Mouse (Mus musculus) midbrain, embryonic 15.5 days (tissue): ENCODE results near the gene Gm16181. TPM values are rescaled to one million over a fixed set of nuclear protein-coding genes. Genes with fewer than 3 reads are reported as not detected.

Experiments used
- ATAC-seq: fragments of 200-750 bp; cut with Nextera tagmentation; replicated peaks from 2 replicates; pipeline ENCODE4 v1.8.0; 2017; ENCODE audit warnings: moderate TSS enrichment
- H3K27ac ChIP-seq: fragments of 300-500 bp; sonication (generic); 2 replicates; pipeline ENCODE4 v1.5.1; 2015; ENCODE audit warnings: mild to moderate bottlenecking, inconsistent platforms
- H3K27me3 ChIP-seq: fragments of 300-500 bp; sonication (generic); replicated peaks from 2 replicates; pipeline ENCODE4 v1.6.1; 2015; ENCODE audit warnings: inconsistent platforms
- H3K36me3 ChIP-seq: fragments of 300-500 bp; sonication (generic); replicated peaks from 2 replicates; pipeline ENCODE4 v1.6.1; 2015; ENCODE audit warnings: inconsistent platforms
- H3K4me1 ChIP-seq: fragments of 300-500 bp; sonication (generic); 2 replicates; pipeline ENCODE4 v1.6.1; 2015; ENCODE audit warnings: inconsistent platforms
- H3K4me2 ChIP-seq: fragments of 300-500 bp; sonication (generic); 2 replicates; pipeline ENCODE4 v1.6.1; 2015; ENCODE audit warnings: inconsistent platforms, mild to moderate bottlenecking, moderate library complexity
- H3K4me3 ChIP-seq: fragments of 300-500 bp; sonication (generic); 2 replicates; pipeline ENCODE4 v1.5.1; 2015; ENCODE audit warnings: mild to moderate bottlenecking, inconsistent platforms
- H3K9ac ChIP-seq: fragments of 300-500 bp; sonication (generic); 2 replicates; pipeline ENCODE4 v1.6.1; 2015; ENCODE audit warnings: mild to moderate bottlenecking, inconsistent platforms
- H3K9me3 ChIP-seq: fragments of 300-500 bp; sonication (generic); 2 replicates; pipeline ENCODE4 v1.6.1; 2016; ENCODE audit warnings: inconsistent platforms
- WGBS: fragments of 180-500 bp; shearing (Covaris S2); methylation state at CpG from one replicate; pipeline ENCODE4 v1.1.7; 2015; ENCODE audit warnings: mixed read lengths; 5-methylcytosine and 5-hydroxymethylcytosine counted together
- polyA plus RNA-seq: library from polyadenylated mRNA; unstranded; fragments of >200 nt; fragmentation: Nextera tagmentation; extraction: Ambion mirVana; gene quantifications from 2 replicates; pipeline ENCODE4 v1.2.1, GENCODE M21; 2015

The Gm16181 gene
- polyA plus RNA-seq, 1 experiment from 2014 or later, result 1.6 TPM

DNA sequence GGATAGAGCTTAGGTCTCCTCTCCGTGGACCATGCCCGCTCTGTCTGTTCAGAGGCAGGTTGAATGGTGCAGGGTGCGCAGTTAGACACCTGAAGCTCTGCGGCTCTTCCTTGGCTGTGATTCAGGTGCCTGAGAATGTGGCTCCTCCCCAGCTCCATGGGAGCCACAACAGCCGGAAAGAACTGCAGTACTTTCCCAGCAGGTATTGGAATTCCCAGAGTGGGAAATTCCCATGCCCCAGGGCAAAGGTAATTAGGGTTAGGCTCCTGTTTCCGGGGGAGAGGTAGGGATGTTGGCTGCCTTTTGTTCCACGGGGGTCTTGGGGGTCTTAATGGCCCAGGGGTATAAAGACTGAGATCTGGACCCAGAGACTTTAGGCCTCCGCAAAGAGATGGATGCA lies 21.7 kb upstream of the Gm16181 start:
- Histone ChIP-seq H3K9ac (no peak overlapping the region), H3K27ac (no peak overlapping the region), H3K36me3 (no peaks in the 10 kb centered on the region), H3K4me3 (no peak overlapping the region), H3K27me3 (peaks cover 36% of the 10 kb centered on the region), H3K4me2 (no peak overlapping the region), H3K9me3 (no peaks in the 10 kb centered on the region), H3K4me1 (peaks cover 11% of the 10 kb centered on the region)
- WGBS, result 32% methylated on average over 8 of the region's 8 CpGs
- no peak for ATAC-seq

DNA sequence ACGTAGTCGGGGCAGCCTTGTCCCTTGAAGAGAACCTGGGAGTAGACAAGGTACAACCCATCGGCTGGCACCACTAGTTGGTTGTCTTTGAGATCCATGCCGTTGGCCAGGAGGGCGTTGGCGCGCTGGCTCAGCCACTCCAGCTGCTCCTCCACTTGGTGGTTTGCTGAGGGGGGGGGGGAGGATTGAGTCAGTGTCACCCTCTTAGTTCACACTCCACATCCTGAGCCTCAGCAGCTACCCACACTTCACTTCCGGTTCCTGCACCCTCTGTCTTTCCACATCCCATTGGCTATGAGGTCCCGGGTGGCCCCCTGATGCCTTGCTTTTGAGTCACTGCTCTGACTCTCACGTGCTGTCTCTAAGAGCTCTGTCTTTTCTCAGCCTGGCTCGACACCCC lies 20.2 kb upstream of the Gm16181 start:
- Histone ChIP-seq H3K9ac (no peak overlapping the region), H3K4me3 (no peak overlapping the region), H3K9me3 (no peaks in the 10 kb centered on the region), H3K4me2 (no peak overlapping the region), H3K36me3 (no peaks in the 10 kb centered on the region), H3K27ac (no peak overlapping the region), H3K4me1 (peaks cover 8% of the 10 kb centered on the region), H3K27me3 (peaks cover 23% of the 10 kb centered on the region)
- 87% methylated on average over 11 of the region's 11 CpGs for WGBS
- no peak for ATAC-seq

DNA sequence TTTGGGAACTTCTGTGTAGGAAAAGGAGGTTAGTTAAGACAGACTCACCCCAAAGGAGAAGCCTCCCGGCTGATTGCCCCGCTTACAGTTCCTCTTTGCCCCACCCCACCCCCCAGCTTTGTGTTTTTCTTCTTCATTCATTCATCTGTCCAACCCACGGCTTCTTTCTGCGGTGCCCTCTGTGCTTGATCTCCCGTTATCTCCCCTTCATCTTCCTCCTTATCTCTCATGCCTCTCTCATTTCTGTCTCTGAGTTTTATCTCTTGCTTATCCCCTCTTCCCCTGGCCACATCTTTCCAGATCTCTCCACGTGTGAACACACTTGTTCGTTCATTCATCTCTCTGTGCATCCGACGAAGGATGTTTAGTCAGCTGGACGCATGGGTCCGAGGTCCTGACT lies 19.5 kb upstream of the Gm16181 start:
- peaks cover 1% of the 10 kb centered on the region; the same call in 1 of the 2 replicates for H3K4me1 ChIP-seq
- no peak overlapping the region for H3K4me3 ChIP-seq
- no peak overlapping the region for H3K27ac ChIP-seq
- peaks cover 15% of the 10 kb centered on the region for H3K27me3 ChIP-seq
- 81% methylated on average over 11 of the region's 11 CpGs for WGBS
- no peak overlapping the region for H3K9ac ChIP-seq
- no peak for ATAC-seq
- H3K9me3 ChIP-seq, result no peaks in the 10 kb centered on the region
- no peak overlapping the region for H3K4me2 ChIP-seq
- H3K36me3 ChIP-seq, result no peaks in the 10 kb centered on the region

DNA sequence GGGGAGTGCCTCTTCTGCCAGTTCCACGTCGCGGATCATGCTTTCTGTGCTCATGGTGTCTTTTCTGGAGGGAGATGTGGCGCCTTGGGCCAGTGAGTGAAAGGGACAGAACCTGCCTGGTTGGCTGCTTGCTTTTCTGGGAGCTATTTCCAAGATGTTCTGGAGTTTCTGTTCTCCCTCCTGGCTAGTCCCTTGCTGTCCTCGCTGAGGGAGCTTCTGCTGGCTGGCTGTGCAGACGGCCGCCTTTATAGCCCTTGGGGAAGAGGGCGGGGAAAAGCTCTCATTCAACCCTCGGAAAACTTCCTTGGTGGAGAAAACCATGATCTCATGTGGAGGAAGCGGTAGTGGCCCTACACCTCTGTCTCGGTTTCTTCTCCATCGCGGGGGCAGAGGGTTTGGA lies 18.8 kb upstream of the Gm16181 start, which contains the start of gene Tnf:
TSS of gene Tnf (minus strand) at position 221 of the 400 bp plus-strand sequence.
- 54% methylated on average over 13 of the region's 13 CpGs for WGBS
- H3K4me3 ChIP-seq, result no peak within 1 kb of the TSS
- no peak within 1 kb of the TSS for H3K9ac ChIP-seq
- no peak within 1 kb of the TSS for H3K4me2 ChIP-seq
- H3K36me3 ChIP-seq, result no peaks in the 10 kb centered on the region
- ATAC-seq, result no peak
- H3K9me3 ChIP-seq, result no peaks in the 10 kb centered on the region
- peaks cover 9% of the 10 kb centered on the region for H3K27me3 ChIP-seq
- H3K4me1 ChIP-seq, result no peaks in the 10 kb centered on the region
- H3K27ac ChIP-seq, result no peak within 1 kb of the TSS

DNA sequence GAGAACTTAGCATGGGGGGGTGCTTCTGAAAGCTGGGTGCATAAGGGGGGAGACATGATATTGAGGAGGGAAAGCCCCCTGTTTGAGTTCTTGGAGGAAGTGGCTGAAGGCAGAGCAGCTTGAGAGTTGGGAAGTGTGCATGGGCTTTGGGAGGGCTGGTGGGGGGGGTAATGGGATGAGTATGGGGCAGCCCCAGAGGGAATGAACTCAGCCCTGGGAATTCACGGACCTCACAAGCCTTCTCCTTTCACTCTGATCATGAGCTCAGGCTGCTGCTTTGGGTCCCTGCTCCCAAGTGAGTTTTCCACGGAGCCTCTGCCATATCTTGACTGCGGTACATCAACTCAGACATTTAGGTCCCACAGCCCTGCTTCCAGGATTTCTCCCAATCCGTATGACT lies 18.2 kb upstream of the Gm16181 start:
- H3K4me2 ChIP-seq, result no peak overlapping the region
- peaks cover 4% of the 10 kb centered on the region; the same call in 1 of the 2 replicates for H3K27me3 ChIP-seq
- no peaks in the 10 kb centered on the region for H3K4me1 ChIP-seq
- no peak for ATAC-seq
- no peak overlapping the region for H3K27ac ChIP-seq
- WGBS, result 80% methylated on average over 4 of the region's 4 CpGs
- H3K9ac ChIP-seq, result no peak overlapping the region
- no peaks in the 10 kb centered on the region for H3K36me3 ChIP-seq
- H3K4me3 ChIP-seq, result no peak overlapping the region
- H3K9me3 ChIP-seq, result no peaks in the 10 kb centered on the region

DNA sequence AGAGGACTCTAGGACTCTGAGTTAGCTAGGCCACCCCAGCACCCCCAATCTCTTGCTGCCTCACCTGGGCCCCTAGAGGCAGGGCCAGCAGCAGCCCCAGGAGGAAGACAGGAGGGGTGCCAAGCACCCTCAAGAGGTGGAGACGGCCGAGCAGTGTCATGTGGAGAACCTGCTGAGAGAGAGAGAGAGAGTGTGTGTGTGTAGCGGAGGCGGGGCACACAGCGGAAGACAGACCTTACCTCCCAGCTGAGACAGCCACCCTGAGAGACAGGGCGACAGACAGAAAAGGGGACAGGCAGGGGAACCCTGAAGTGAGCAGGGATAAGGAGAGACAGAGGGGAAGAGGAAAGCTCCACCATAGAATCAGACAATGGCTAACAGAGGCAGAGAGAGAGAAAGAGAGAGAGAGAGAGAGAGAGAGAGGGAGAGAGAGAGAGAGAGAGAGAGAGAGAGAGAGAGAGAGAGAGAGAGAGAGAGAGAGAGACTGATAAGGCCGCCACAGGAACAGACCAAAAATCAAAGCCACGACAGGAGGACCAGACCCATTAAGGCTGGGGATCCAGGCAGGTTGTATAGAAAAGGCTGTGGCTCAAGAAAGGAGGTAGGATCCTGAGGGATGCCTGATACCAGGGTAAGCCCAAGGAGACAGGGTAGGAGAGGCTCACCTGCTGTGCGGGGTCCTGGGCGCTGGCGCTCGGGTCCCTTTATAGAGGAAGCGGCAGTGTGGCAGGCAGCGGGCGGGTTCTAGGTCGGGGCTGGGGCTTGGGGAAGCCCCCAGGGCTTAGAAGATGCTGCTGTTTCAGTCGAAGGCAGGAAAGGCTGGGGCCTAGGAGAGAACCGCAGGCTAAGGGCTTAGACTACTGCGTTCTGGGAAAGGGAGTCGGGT lies 15.9 kb upstream of the Gm16181 start, which contains the start of gene Lta:
TSS of gene Lta (minus strand) at position 858 of the 886 bp plus-strand sequence.
- Histone ChIP-seq H3K27me3 (peaks cover 4% of the 10 kb centered on the region; the same call in 1 of the 2 replicates), H3K9me3 (no peaks in the 10 kb centered on the region), H3K4me2 (no peak within 1 kb of the TSS), H3K4me3 (no peak within 1 kb of the TSS), H3K9ac (no peak within 1 kb of the TSS), H3K4me1 (no peaks in the 10 kb centered on the region), H3K27ac (no peak within 1 kb of the TSS), H3K36me3 (no peaks in the 10 kb centered on the region)
- 31% methylated on average over 20 of the region's 20 CpGs for WGBS
- no peak for ATAC-seq

DNA sequence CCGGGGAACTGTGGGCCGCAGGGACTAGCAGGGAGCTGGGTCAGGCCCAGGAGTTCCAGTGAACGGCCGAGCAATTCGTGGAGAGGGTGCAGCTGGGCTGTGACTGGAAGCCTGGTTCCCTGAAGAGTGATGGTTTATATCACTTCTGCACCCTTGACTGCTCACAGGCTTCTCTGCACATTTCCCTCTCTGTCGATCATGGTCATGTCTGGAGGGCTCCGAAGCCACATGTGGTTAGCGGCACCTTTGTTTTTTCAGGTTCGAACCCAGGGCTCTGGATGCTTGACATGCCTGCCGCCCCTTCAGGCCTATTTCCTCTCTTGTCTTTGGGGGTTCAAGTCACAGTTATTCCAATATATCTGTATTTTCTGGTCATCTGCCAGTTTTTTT lies 15.3 kb upstream of the Gm16181 start:
- H3K4me2 ChIP-seq, result no peak overlapping the region
- H3K9me3 ChIP-seq, result no peaks in the 10 kb centered on the region
- no peaks in the 10 kb centered on the region for H3K36me3 ChIP-seq
- WGBS, result 58% methylated on average over 10 of the region's 10 CpGs
- no peak overlapping the region for H3K9ac ChIP-seq
- no peaks in the 10 kb centered on the region for H3K4me1 ChIP-seq
- ATAC-seq, result no peak
- H3K4me3 ChIP-seq, result no peak overlapping the region
- no peak overlapping the region for H3K27ac ChIP-seq
- peaks cover under 1% of the 10 kb centered on the region; the same call in 1 of the 2 replicates for H3K27me3 ChIP-seq

DNA sequence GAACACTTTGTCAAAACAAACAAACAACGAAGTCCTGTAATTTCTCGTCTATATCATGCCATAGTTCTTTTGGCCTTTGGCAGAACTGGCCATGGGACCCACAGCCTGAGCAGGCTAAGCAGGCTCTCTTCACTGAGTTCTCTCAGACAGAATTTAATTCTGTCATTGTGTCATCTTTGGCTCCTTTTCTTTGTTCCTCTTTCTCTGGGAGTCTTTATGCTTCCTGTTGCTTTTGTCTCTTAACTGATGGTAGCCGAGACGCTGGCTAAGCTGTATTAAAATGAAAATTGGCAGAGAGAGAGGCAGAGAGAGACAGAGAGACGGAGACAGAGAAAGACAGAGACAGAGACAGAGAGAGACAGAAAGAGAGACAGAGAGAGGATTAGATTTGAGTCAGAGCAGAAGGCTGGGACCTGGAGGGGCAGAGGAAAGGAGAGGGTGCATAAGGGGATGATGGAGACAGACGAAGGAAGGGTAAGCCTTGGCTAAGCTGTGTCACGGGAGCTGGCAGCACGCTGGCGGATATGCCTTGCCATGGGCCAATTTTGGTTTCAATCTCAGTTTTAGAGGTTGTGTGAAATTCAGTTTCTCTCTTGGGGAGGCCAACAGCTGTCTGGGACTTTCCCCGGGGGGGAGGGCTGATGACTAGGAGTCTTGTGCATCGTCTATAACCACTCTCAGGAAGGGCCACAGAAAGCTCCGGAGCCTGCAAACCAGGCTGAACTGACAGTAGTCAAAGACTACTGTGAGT lies 10.7 kb upstream of the Gm16181 start:
- Histone ChIP-seq H3K27ac (no peak overlapping the region), H3K9me3 (no peaks in the 10 kb centered on the region), H3K4me1 (no peaks in the 10 kb centered on the region), H3K4me3 (no peak overlapping the region), H3K9ac (no peak overlapping the region), H3K4me2 (no peak overlapping the region), H3K36me3 (no peaks in the 10 kb centered on the region), H3K27me3 (no peaks in the 10 kb centered on the region)
- ATAC-seq, result no peak
- WGBS, result 68% methylated on average over 12 of the region's 12 CpGs

DNA sequence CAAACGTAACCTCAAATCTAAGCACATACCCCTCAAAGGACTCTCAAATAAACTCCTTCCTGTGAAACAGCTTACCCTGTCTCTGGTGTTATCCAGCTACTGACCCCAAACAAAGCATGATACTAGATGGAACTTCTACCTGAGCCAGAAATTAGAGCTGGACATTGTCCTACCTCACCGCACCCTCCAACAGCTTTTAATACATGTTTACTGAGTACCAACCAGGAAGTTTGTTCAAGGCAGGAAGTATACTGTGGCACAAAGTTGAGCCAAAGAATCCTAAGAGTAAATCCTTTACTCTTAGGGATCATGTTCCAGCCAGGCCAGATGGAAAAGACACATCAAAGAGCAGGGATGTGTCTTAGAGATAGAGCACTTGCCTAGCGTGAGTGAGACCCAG lies 10.0 kb upstream of the Gm16181 start:
- H3K36me3 ChIP-seq, result no peaks in the 10 kb centered on the region
- no peaks in the 10 kb centered on the region for H3K9me3 ChIP-seq
- no peak for ATAC-seq
- H3K4me1 ChIP-seq, result no peaks in the 10 kb centered on the region
- WGBS, result 79% methylated on average over 3 of the region's 3 CpGs
- no peak overlapping the region for H3K4me3 ChIP-seq
- H3K27ac ChIP-seq, result no peak overlapping the region
- no peak overlapping the region for H3K9ac ChIP-seq
- no peaks in the 10 kb centered on the region for H3K27me3 ChIP-seq
- H3K4me2 ChIP-seq, result no peak overlapping the region

DNA sequence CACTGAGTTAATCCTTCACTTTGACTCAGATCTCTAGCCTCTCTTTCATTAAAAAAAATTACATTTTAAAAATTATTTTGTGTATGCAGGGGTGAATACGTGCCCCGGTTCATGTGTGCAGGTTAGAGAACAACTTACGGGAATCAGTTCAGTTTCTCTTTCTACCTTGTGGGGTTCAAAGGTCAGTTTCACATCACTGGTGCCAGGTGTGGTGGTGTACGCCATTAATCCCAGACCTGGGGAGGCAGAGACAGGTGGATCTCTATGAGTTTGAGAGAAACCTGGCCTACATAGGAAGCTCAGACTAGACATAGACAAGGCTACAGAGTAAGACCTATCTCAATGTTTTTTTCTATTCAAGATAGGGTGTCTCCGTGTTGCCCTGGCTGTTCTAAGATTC lies 7.6 kb upstream of the Gm16181 start:
- Histone ChIP-seq H3K27me3 (no peaks in the 10 kb centered on the region), H3K4me2 (no peak overlapping the region), H3K4me1 (no peaks in the 10 kb centered on the region), H3K9me3 (no peaks in the 10 kb centered on the region), H3K36me3 (no peaks in the 10 kb centered on the region), H3K27ac (no peak overlapping the region), H3K9ac (no peak overlapping the region), H3K4me3 (no peak overlapping the region)
- ATAC-seq, result no peak
- WGBS, result 94% methylated on average over 5 of the region's 5 CpGs

DNA sequence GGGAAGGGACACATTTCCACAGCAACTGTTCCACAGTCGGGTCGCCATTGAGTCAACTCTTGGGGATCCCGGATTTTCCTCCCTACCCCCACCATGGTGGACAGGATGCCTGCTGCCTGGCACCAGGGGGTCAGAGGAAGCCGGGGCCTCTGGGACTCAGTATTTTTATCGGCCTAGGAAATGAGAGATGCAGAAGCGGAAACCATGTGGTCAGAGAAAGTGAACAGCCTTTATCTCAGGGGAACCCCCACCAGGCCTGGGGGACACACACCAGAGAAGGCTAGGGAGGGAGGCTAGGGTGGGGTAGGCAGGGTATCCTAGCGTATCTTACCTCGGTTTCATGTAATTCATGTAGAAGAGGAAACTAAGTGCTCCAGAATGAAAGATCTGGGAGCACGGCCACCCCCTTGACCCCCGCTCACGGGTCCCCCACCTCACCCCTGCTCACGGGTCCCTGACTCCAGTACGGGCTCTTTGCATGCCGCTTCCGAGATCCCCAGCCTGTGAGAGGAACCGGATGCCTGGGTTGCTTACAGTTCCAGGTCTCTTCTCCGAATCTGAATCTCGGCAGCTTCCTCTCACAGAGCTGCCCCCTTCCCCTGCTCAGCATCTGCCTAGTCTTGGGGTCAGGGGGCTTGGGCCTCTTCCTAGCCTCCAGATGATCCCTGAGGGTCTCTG lies 2.0 kb upstream of the Gm16181 start:
- H3K9me3 ChIP-seq, result no peaks in the 10 kb centered on the region
- H3K4me3 ChIP-seq, result no peak overlapping the region
- no peak for ATAC-seq
- no peaks in the 10 kb centered on the region for H3K4me1 ChIP-seq
- no peak overlapping the region for H3K27ac ChIP-seq
- no peak overlapping the region for H3K4me2 ChIP-seq
- H3K27me3 ChIP-seq, result no peaks in the 10 kb centered on the region
- H3K36me3 ChIP-seq, result 0 out of 2 replicates have a peak, but pooled peaks cover 9% of the 10 kb centered on the region
- no peak overlapping the region for H3K9ac ChIP-seq
- WGBS, result 76% methylated on average over 18 of the region's 18 CpGs

DNA sequence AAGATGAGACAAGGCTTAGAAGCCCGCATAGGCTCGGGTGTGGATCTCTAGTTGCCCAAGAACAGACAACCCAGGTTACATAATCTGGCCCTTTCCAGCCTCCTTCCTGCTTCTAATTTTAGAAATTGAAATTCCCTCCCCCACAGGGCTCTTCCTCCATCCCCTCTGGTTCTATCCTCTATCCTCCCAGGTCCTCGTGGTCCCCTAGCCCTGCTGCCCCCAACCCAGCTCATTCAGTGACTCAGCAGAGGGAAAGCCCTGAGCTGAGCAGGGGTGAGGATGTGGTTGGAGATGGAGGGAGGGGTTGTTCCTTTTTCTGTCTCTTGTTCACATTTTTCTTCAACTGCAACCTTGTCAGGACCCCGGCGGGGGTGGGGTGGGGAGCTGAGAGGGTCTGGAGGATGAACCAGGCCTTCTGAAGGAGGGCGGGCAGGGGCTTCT lies 1.0 kb upstream of the Gm16181 start:
- Histone ChIP-seq H3K36me3 (0 out of 2 replicates have a peak, but pooled peaks cover 9% of the 10 kb centered on the region), H3K4me2 (no peak overlapping the region), H3K27me3 (no peaks in the 10 kb centered on the region), H3K4me3 (no peak overlapping the region), H3K4me1 (no peaks in the 10 kb centered on the region), H3K9me3 (no peaks in the 10 kb centered on the region), H3K9ac (no peak overlapping the region), H3K27ac (no peak overlapping the region)
- no peak for ATAC-seq
- 90% methylated on average over 6 of the region's 6 CpGs for WGBS
